Mouse (Mus musculus) MEL (cell line): ENCODE data around the gene Dyrk1a. TPM values are rescaled to one million over a fixed set of nuclear protein-coding genes. Genes with fewer than 3 reads are reported as not detected.

Experiments used
- DNase-seq: peaks from one replicate; pipeline ENCODE4 v3.0.0; 2011; ENCODE audit warnings: low read depth, low spot score
- H3K27ac ChIP-seq: 2 replicates; pipeline ENCODE4 v1.5.1; 2012; ENCODE audit warnings: low read depth, mild to moderate bottlenecking, control low read depth, low read length, moderate library complexity; ENCODE audit not compliant: control insufficient read depth
- H3K27me3 ChIP-seq, 2 experiments: fragments of 150-350 bp in 1 of 2; sonication (generic) in 1 of 2; 2 replicates each; pipeline ENCODE4 v1.6.1; 2012; ENCODE audit warnings: low read length in 2 of 2, mild to moderate bottlenecking in 2 of 2, improper control_type of control experiment in 1 of 2, moderate library complexity in 1 of 2; ENCODE audit not compliant: insufficient read depth in 2 of 2, control insufficient read depth in 1 of 2
- H3K36me3 ChIP-seq, 2 experiments: 2 replicates each; pipeline ENCODE4 v1.6.1; 2012 to 2014; ENCODE audit warnings: low read length in 2 of 2, improper control_type of control experiment in 1 of 2, inconsistent platforms in 1 of 2, mild to moderate bottlenecking in 1 of 2; ENCODE audit not compliant: insufficient read depth in 2 of 2, control insufficient read depth in 1 of 2
- H3K4me1 ChIP-seq, 2 experiments: fragments of 150-350 bp in 1 of 2; sonication (generic) in 1 of 2; 2 replicates each; pipeline ENCODE4 v1.6.1; 2012; ENCODE audit warnings: low read length in 2 of 2, improper control_type of control experiment in 1 of 2, mild to moderate bottlenecking in 1 of 2; ENCODE audit not compliant: insufficient read depth in 2 of 2, control insufficient read depth in 1 of 2
- H3K4me3 ChIP-seq, 2 experiments: fragments of 150-350 bp in 1 of 2; sonication (generic) in 1 of 2; 2 replicates each; pipeline ENCODE4 v1.5.1; 2012; ENCODE audit warnings: low read depth in 2 of 2, low read length in 2 of 2, mild to moderate bottlenecking in 2 of 2, moderate library complexity in 2 of 2, control low read depth in 1 of 2, improper control_type of control experiment in 1 of 2; ENCODE audit not compliant: control insufficient read depth in 1 of 2, insufficient read depth in 1 of 2
- H3K79me2 ChIP-seq: 2 replicates; pipeline ENCODE4 v1.6.1; 2012; ENCODE audit warnings: mild to moderate bottlenecking, low read length, moderate library complexity; ENCODE audit not compliant: control insufficient read depth, poor library complexity, insufficient read depth
- H3K9ac ChIP-seq: 2 replicates; pipeline ENCODE4 v1.6.1; 2012; ENCODE audit warnings: low read depth, mild to moderate bottlenecking, control low read depth, low read length, moderate library complexity; ENCODE audit not compliant: control insufficient read depth, poor library complexity, severe bottlenecking
- H3K9me3 ChIP-seq: fragments of 150-350 bp; sonication (generic); replicated peaks from 2 replicates; pipeline ENCODE4 v1.6.1; 2012; ENCODE audit warnings: mild to moderate bottlenecking, low read length, improper control_type of control experiment, moderate library complexity; ENCODE audit not compliant: insufficient read depth
- BHLHE40 ChIP-seq: IDR thresholded peaks from 2 replicates; pipeline ENCODE4 v1.6.1; 2012; ENCODE audit warnings: low read depth, mild to moderate bottlenecking, inconsistent platforms, low read length, improper control_type of control experiment, borderline replicate concordance
- CHD1 ChIP-seq: IDR thresholded peaks from 2 replicates; pipeline ENCODE4 v1.6.1; 2012; ENCODE audit warnings: low read depth, mild to moderate bottlenecking, inconsistent platforms, low read length, improper control_type of control experiment
- CHD2 ChIP-seq: IDR thresholded peaks from 2 replicates; pipeline ENCODE4 v1.6.1; 2011; ENCODE audit warnings: low read length, improper control_type of control experiment
- CTCF ChIP-seq, 3 experiments: IDR thresholded peaks in 2 of 3; conservative IDR thresholded peaks in 1 of 3; 2 replicates each; pipeline ENCODE4 v1.5.1; 2011 to 2012; ENCODE audit warnings: low read length in 3 of 3, low read depth in 2 of 3, mild to moderate bottlenecking in 2 of 3, improper control_type of control experiment in 1 of 3, inconsistent platforms in 1 of 3, mixed read lengths in 1 of 3, moderate library complexity in 1 of 3; ENCODE audit not compliant: control insufficient read depth in 1 of 3, insufficient read depth in 1 of 3, poor library complexity in 1 of 3, severe bottlenecking in 1 of 3
- E2F4 ChIP-seq: IDR thresholded peaks from 2 replicates; pipeline ENCODE4 v1.6.1; 2011; ENCODE audit warnings: low read depth, low read length, improper control_type of control experiment, borderline replicate concordance
- GABPA ChIP-seq: IDR thresholded peaks from 2 replicates; pipeline ENCODE4 v1.6.1; 2012; ENCODE audit warnings: low read depth, mild to moderate bottlenecking, inconsistent platforms, low read length, improper control_type of control experiment, moderate library complexity
- GATA1 ChIP-seq: IDR thresholded peaks from 2 replicates; pipeline ENCODE4 v1.6.1; 2011; ENCODE audit warnings: low read depth, low read length, improper control_type of control experiment
- JUND ChIP-seq: IDR thresholded peaks from 2 replicates; pipeline ENCODE4 v1.6.1; 2011; ENCODE audit warnings: low read depth, mild to moderate bottlenecking, improper control_type of control experiment, low read length
- KAT2A ChIP-seq: conservative IDR thresholded peaks from 2 replicates; pipeline ENCODE4 v1.6.1; 2012; ENCODE audit warnings: low read depth, low read length, improper control_type of control experiment, inconsistent platforms
- MEF2A ChIP-seq: IDR thresholded peaks from 2 replicates; pipeline ENCODE4 v1.6.1; 2014; ENCODE audit warnings: low read depth, mild to moderate bottlenecking, inconsistent platforms, low read length, improper control_type of control experiment; ENCODE audit not compliant: poor library complexity, insufficient replicate concordance, severe bottlenecking; ENCODE audit errors: extremely low read depth
- MYC ChIP-seq: IDR thresholded peaks from 2 replicates; pipeline ENCODE4 v1.6.1; 2011; ENCODE audit warnings: low read depth, mild to moderate bottlenecking, low read length, improper control_type of control experiment, moderate library complexity
- NELFE ChIP-seq: IDR thresholded peaks from 2 replicates; pipeline ENCODE4 v1.6.1; 2011; ENCODE audit warnings: low read depth, low read length, improper control_type of control experiment
- NRF1 ChIP-seq: IDR thresholded peaks from 2 replicates; pipeline ENCODE4 v1.6.1; 2014; ENCODE audit warnings: low read depth, mild to moderate bottlenecking, inconsistent platforms, low read length, improper control_type of control experiment, moderate library complexity; ENCODE audit not compliant: poor library complexity, insufficient read depth, severe bottlenecking
- POLR2A ChIP-seq, 2 experiments: IDR thresholded peaks; 2 replicates each; pipeline ENCODE4 v1.6.1; 2011 to 2012; ENCODE audit warnings: low read length in 2 of 2, mild to moderate bottlenecking in 2 of 2, control low read depth in 1 of 2, improper control_type of control experiment in 1 of 2, low read depth in 1 of 2, moderate library complexity in 1 of 2; ENCODE audit not compliant: control insufficient read depth in 1 of 2, insufficient read depth in 1 of 2, poor library complexity in 1 of 2
- POLR2AphosphoS2 ChIP-seq: IDR thresholded peaks from 2 replicates; pipeline ENCODE4 v1.6.1; 2011; ENCODE audit warnings: low read length, improper control_type of control experiment
- POLR2AphosphoS5 ChIP-seq: IDR thresholded peaks from 2 replicates; pipeline ENCODE4 v1.6.1; 2012; ENCODE audit warnings: low read depth, borderline replicate concordance, mild to moderate bottlenecking, inconsistent platforms, low read length, moderate library complexity, mixed read lengths
- TAL1 ChIP-seq: IDR thresholded peaks from 2 replicates; pipeline ENCODE4 v1.6.1; 2012; ENCODE audit warnings: mild to moderate bottlenecking, inconsistent platforms, low read length, moderate library complexity, mixed read lengths
- TCF12 ChIP-seq: IDR thresholded peaks from 2 replicates; pipeline ENCODE4 v1.6.1; 2014; ENCODE audit warnings: low read depth, mild to moderate bottlenecking, inconsistent platforms, low read length, improper control_type of control experiment, moderate library complexity
- ZC3H11A ChIP-seq: IDR thresholded peaks from 2 replicates; pipeline ENCODE4 v1.6.1; 2012; ENCODE audit warnings: low read depth, mild to moderate bottlenecking, inconsistent platforms, low read length, improper control_type of control experiment
- ZMIZ1 ChIP-seq: IDR thresholded peaks from 2 replicates; pipeline ENCODE4 v1.6.1; 2012; ENCODE audit warnings: low read depth, mild to moderate bottlenecking, inconsistent platforms, low read length, improper control_type of control experiment, moderate library complexity
- ZNF384 ChIP-seq: IDR thresholded peaks from 2 replicates; pipeline ENCODE4 v1.6.1; 2012; ENCODE audit warnings: low read depth, mild to moderate bottlenecking, inconsistent platforms, low read length, improper control_type of control experiment
- polyA plus RNA-seq, 2 experiments: library from polyadenylated mRNA; stranded (reverse) in 1 of 2; unstranded in 1 of 2; fragments of >175 nt in 1 of 2; fragments of >200 nt in 1 of 2; gene quantifications; 2 replicates each; pipeline versions ENCODE4 v1.2.1 to v1.2.4; 2012; ENCODE audit warnings: low replicate concordance in 2 of 2, low read depth in 1 of 2; ENCODE audit not compliant: insufficient read length in 2 of 2, insufficient read depth in 1 of 2, missing spikeins in 1 of 2
- total RNA-seq: library from RNA; depleted of rRNA; stranded (reverse); fragments of 300-350 nt; gene quantifications from 2 replicates; pipeline ENCODE4 v1.2.3, GENCODE M21; 2012

The Dyrk1a gene
- total and polyA plus RNA-seq, 3 experiments: 22.6 to 126 (median 34.7) TPM

DNA sequence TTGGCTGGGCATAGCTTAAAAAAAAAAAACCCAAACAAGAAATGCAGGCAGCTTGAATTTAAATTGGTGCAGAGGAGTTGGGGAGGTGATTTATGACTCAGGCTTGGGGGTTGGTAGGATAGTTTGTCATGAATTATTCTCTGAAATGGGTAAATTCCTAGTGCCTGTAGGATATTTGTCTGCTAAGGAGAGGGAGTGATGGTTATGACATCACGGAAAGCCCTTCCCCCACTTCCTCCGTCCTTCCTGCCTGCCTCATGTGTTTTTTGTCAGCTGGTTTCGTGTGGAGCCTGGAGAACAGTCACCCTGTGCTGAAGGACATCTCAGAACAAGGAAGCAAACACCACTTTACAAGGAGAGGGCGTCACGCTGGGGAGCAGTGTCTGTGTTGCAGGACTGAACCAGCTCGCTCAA, 31.7 kb downstream of the Dyrk1a start:
- peaks cover 14% of the 10 kb centered on the region in 2 experiments; a peak in 3 of 4 replicates for H3K4me1 ChIP-seq
- H3K27ac ChIP-seq: no peak overlapping the region
- no peaks in the 10 kb centered on the region for H3K27me3 ChIP-seq
- no peaks in the 10 kb centered on the region for H3K9me3 ChIP-seq
- no peak for DNase-seq
- no peak overlapping the region for H3K4me3 ChIP-seq
- no peak for TF ChIP-seq POLR2AphosphoS5
- no peak for TF ChIP-seq CHD1
- TF ChIP-seq POLR2A (IDR thresholded peaks at IDR 0.05; ENCODE audit: control insufficient read depth in 1 of 2, insufficient read depth in 1 of 2, low read depth in 1 of 2, low read length in 2 of 2, poor library complexity in 1 of 2): no peak
- TF ChIP-seq CTCF (IDR thresholded peaks at IDR 0.05 in 2 of 3, conservative IDR thresholded peaks at IDR 0.05 in 1 of 3; ENCODE audit: control insufficient read depth in 1 of 3, insufficient read depth in 1 of 3, low read depth in 2 of 3, low read length in 3 of 3, poor library complexity in 1 of 3, severe bottlenecking in 1 of 3): no peak
- no peak for TF ChIP-seq JUND
- TF ChIP-seq MEF2A: no peak
- no peak for TF ChIP-seq GABPA
- TF ChIP-seq BHLHE40: no peak
- TF ChIP-seq ZMIZ1: no peak
- no peak for TF ChIP-seq TAL1
- no peak for TF ChIP-seq NELFE
- TF ChIP-seq NRF1: no peak
- no peak for TF ChIP-seq ZNF384
- peaks cover 0 to 13% of the 10 kb centered on the region in 2 experiments; a peak in 2 of 4 replicates for H3K36me3 ChIP-seq
- no peak overlapping the region for H3K9ac ChIP-seq
- peaks cover 84% of the 10 kb centered on the region for H3K79me2 ChIP-seq

DNA sequence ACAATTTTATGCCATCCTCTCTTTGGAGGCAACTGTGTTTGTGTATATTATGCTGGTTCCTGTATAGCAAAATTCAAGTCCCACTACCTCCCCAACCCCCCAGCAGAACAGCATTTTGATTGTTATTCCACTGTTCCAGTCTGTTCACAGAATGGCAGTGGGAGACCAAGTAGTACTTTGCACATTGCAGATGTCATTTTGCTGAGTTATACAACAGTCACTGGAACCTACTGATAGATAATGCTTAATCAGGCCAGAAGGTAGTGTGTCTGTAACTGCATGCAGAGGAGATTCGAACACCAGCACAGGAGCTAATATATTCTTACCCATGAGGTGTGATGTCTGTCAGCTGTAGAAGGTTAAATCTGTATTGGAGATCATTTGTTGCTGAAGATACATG, 32.4 kb downstream of the Dyrk1a start:
- Histone ChIP-seq H3K4me1 (peaks cover 9 to 10% of the 10 kb centered on the region in 2 experiments; a peak in 3 of 4 replicates), H3K27me3 (no peaks in the 10 kb centered on the region), H3K4me3 (no peak overlapping the region), H3K27ac (no peak overlapping the region), H3K79me2 (peaks cover 81% of the 10 kb centered on the region), H3K9ac (no peak overlapping the region), H3K36me3 (peaks cover 0 to 10% of the 10 kb centered on the region in 2 experiments; a peak in 2 of 4 replicates), H3K9me3 (no peaks in the 10 kb centered on the region)
- DNase-seq: no peak
- TF ChIP-seq E2F4: no peak
- no peak for TF ChIP-seq BHLHE40
- TF ChIP-seq POLR2AphosphoS2: no peak
- TF ChIP-seq CTCF (IDR thresholded peaks at IDR 0.05 in 2 of 3, conservative IDR thresholded peaks at IDR 0.05 in 1 of 3; ENCODE audit: control insufficient read depth in 1 of 3, insufficient read depth in 1 of 3, low read depth in 2 of 3, low read length in 3 of 3, poor library complexity in 1 of 3, severe bottlenecking in 1 of 3): no peak
- no peak for TF ChIP-seq TCF12
- TF ChIP-seq KAT2A: no peak
- no peak for TF ChIP-seq ZC3H11A
- no peak for TF ChIP-seq POLR2AphosphoS5
- TF ChIP-seq CHD2: no peak
- no peak for TF ChIP-seq MYC
- TF ChIP-seq JUND: no peak
- TF ChIP-seq NRF1: no peak
- no peak for TF ChIP-seq CHD1
- no peak for TF ChIP-seq GATA1
